Mouse (Mus musculus) ES-Bruce4 (cell line): ENCODE data around the gene Ano4.

ENCODE experiments used
- CTCF ChIP-seq: IDR thresholded peaks from one replicate; pipeline ENCODE4 v1.8.1; 2011; ENCODE audit warnings: low read depth, low read length
- EP300 ChIP-seq: IDR thresholded peaks from 2 replicates; pipeline ENCODE4 v1.6.1; 2011; ENCODE audit warnings: low read depth, low read length; ENCODE audit not compliant: insufficient read depth
- POLR2A ChIP-seq: IDR thresholded peaks from one replicate; pipeline ENCODE4 v1.8.1; 2011; ENCODE audit warnings: low read length; ENCODE audit not compliant: insufficient read depth

DNA sequence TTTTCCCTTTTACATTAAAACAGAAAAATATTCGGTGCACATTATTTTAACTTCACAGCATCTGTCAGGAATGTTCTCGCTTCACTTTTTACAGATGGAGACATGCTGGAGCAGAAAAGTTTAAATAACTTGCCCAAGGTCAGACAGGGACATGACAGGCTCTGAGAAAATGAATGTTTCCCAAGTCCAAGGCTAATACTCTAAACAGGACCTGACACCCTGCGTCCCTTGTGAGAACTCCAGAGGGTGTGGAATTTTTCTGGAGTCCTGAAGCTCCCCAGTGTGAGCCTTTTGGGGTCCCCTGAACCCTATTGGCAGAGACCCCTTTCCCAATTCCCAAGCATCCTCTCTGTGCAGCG lies 451 bp downstream of the Ano4 start:
- TF ChIP-seq POLR2A (no peak), CTCF (no peak), EP300 (no peak)
